Mouse (Mus musculus): Measurements from ENCODE around the gene Dcaf8.
A peak's percentile ranks its signal among the peaks of the same experiment; 100 is the strongest.
"Not testable (repeated sequence)": the region's sequence is repeated elsewhere in the genome, so short reads cannot be mapped to it uniquely, and the experiment has no call there.

Gene Dcaf8

DNA sequence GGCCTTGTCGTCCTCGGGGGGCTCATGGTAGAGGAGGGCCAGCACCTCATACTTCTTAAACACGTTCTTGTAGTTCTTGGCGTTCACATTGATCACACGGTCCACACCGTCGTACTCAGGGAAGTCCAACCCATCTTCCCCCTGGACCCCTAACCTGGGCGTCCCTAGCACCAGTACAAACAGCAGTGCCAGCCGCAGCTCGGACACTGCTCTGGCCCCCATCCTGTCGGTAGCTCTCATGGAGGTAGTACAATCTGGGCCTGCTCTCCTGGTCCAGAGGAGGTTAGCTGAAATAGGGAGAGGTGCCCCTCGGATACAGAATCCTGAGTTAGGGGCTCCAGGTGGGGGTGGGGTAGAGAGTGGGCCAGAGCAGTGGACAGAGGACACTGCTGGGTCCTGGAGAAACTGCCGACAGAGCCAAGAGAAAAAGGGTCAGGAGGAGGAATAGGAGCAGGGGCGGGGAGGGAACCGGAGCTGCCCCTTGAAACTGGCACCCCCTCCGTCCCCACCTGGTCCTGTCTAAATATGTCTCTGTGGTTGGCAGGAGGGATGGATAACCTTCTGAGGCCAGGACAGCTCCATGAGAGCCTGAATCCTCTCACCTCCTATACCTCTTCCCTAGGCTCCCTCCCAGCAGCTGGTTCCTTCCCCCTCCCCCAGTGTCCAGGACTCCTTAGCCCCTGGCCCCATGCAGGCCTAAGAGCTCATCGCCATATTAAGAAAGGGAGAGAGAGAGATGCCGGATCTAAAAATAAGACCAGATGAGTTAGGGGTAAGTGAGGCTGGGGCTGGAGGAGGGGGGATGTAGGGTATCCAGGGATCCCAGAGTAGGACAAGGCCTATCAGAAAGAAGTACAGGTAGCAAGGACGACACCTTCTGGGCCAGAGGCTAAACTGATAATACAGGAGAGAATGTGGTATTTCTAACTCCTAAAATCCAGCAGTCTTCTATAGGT is 71.8 kb downstream of the Dcaf8 start, which contains the start of gene Casq1:
Gene Casq1 (minus strand): TSS at position 418 of the 956 bp plus-strand sequence.
- DNase-seq (ENCODE audit: low spot score), result no peak

GRCm38 (mm10) chr1:172220414-172220813 is 72.5 kb downstream of the Dcaf8 start:
- peak; percentile 29 for DNase-seq (ENCODE audit: low spot score)

GRCm38 (mm10) chr1:172221297-172222063 is 73.6 kb downstream of the Dcaf8 start:
- no peak for DNase-seq (ENCODE audit: low spot score)

DNA sequence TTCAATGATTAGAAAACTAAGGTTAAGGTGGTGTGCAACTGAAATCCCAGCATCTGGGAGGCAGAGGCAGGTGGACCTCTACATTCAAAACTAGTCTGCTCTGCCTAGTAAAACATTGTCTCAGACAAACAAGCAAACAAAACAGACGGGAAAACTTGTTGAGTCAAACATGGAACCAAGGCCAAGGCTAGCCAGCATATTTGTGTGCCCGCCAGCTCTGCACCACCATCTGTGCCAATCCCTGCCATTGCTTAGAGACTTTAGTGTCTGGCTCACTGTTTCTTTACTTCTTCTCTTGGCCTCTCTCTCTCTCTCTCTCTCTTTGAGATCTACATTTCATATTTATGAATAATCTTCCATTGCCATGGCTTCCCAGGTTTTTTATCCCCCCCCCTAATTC is 80.3 kb downstream of the Dcaf8 start:
- DNase-seq (ENCODE audit: low spot score), result no peak

GRCm38 (mm10) chr1:172229215-172229614 is 81.3 kb downstream of the Dcaf8 start:
- no peak for DNase-seq (ENCODE audit: low spot score)

- DNase-seq (ENCODE audit: low spot score), result no peak
These were observed 93.2 kb downstream of the Dcaf8 start for GRCm38 (mm10) chr1:172240945-172241708.

- DNase-seq (ENCODE audit: low spot score), result no peak
These were observed 94.5 kb downstream of the Dcaf8 start for GRCm38 (mm10) chr1:172242401-172242800.

DNA sequence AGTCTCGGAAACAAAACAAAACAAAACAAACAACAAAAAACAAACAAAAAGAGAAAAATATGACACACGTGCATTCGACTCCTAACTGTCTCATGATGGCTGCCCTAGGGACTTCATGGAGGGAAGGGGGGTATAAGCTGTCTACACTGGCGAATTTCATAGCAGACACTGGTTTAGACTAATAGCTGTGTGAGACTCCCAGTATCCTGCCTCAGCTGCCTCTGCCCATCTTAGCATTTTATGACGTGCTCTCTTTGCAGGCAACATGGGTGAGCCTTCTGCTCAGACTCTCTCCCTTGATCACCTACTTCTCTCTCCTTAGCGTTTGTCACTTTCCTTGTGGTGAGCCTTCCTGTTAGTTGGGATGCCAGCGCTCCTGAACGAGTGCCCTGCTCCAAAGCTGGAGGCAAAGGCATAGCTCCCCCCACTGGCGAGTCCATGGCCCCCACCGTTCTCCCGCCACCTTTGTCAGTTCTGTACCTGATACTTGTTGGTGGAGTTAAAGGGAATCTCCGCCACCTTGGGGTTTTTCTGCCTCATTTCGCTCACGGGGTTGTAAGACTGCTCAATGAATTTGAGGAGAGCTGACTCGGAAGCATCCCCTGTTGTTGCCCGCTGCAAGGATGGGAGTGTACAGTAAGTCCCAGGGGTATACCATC is 95.8 kb downstream of the Dcaf8 start:
- DNase-seq (ENCODE audit: low spot score), result peak; percentile 14

DNA sequence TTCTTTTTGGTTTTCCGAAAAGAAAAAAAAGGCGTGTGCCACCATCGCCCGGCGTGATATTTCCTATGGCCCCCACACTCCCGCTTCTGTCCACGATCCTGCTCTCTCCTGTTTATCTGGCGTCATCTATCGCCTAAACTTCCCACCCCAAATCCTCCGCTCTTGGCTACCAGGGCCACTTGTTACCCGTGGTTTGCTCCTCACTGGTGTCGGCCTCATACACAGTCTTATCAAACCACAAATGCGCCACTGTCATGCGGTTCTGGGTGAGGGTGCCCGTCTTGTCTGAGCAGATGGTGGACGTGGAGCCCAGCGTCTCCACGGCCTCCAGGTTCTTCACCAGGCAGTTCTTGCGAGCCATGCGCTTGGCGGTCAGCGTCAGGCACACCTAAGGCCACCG is 96.8 kb downstream of the Dcaf8 start:
- not testable (repeated sequence) for DNase-seq (ENCODE audit: low spot score)
